Mouse (Mus musculus) left cerebral cortex, postnatal 25 days (tissue): ENCODE data around the gene Ddc. TPM values are rescaled to one million over a fixed set of nuclear protein-coding genes. Genes with fewer than 3 reads are reported as not detected.
A peak's percentile ranks its signal among the peaks of the same experiment; 100 is the strongest.

ENCODE experiments used
- DNase-seq, 2 experiments: peaks; one replicate each; pipeline ENCODE4 v3.0.0; 2022; ENCODE audit warnings: low spot score in 2 of 2, mixed read lengths in 1 of 2
- intact Hi-C: fragments of 180-260 bp; cut with DNase I; formaldehyde crosslinking; loops from one replicate; pipeline ENCODE4 v1.15.1; 2025
- total RNA-seq, 2 experiments: library from RNA; stranded (reverse); gene quantifications; 2 replicates each; pipeline ENCODE4 v1.2.3; 2021

Gene Ddc
- total RNA-seq, 2 experiments from 2014 or later, result 5.4 to 7.0 TPM

DNA sequence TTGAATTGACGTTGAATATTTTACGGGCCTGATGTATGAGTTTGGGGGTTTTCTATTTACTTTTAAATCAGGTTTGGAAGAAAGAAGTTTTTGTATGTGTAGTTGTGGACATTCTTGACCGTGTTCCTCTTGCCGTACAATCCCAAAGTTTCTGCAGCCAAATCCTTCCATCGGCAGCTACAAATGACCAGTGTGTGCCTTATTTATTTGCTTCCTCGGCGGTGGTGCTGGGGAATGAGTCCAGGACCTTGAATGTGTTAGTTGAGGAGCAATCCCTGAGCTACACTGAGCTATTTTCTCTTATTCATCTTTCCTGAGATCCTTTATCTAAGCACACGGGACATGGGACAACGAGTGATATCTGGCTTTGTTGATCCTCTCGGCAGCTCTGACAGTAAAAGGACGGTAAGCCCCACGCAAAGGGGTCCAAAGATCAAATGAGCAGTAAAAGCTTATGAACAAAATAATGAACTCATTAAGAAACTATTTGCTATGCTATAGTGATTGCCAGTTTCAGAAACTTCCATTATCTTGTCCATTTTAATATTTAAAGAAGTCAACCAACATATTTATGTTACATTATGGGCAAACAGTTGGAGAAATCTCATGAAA, 67.0 kb downstream of the Ddc start:
- DNase-seq, result no peak

DNA sequence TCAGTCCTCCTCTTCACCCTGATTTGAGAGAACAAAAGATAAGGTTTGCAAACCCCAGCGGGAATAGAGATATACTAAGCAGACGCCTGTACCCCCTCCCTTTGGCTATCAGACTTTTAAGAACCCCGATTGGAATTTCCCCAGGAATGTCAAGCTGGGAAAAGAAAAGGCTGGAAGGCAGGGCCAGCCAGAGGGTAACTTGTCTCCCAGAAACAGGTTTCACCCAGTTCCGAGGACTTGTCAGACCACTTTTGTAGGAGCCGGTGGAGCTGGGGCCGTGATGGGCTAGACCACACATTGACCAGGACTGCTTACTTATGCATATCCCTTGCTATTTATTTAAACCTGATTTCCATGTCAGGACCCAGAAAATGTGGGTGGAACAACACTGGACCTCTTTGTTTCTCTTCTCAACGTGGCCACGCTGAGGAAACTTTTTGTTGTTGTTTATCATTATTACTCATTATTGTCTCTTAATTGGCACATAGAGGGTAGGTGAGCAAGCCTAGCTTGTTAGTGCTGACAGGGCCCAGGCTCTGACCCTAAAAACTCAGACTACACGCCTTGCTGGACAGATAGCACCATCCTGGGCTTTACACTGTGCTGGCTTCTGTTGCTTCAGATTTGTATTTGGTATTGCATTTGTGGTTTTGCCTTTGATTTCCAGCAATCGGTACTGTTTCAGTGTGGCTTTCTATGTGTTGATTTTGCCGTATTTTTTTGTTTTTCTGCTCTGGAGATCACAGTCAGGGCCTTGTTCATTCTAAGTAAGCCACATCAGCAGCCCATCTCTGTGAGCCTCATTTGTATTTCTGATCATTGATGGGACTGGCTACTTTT, 68.6 kb downstream of the Ddc start:
- intact Hi-C loops, result no loop called here
- DNase-seq, result no peak

More for the DNA sequence above, 67.0 kb downstream of the Ddc start:
- intact Hi-C loops, result no loop called here

DNA sequence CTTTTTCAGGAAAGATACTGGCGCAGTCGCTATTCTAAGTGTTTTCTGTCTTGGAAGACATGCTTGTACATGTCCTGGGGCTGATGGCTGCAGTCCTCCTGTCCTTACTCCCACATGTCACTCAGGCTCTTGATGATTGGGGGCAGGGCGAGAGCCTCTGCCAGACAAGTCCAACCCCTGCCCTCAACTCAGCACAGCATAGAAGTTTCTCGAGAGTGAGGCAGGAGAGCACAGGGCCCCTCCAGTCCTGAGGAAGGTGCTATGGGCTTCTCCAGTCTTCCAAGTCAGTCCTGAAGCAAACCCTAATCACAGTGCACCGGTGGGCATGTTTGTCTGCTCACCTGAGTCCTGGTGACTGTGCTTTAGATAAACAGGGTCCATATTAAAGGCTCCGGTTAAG, 69.2 kb downstream of the Ddc start:
- no peak for DNase-seq
- intact Hi-C loops, result no loop called here

- DNase-seq, result no peak
- intact Hi-C loops, result no loop called here
These were observed 69.7 kb downstream of the Ddc start for GRCm38 (mm10) chr11:11828251-11828650.

- no peak for DNase-seq
- intact Hi-C loops, result no loop called here
These were observed 71.5 kb downstream of the Ddc start for GRCm38 (mm10) chr11:11826475-11826874.

DNA sequence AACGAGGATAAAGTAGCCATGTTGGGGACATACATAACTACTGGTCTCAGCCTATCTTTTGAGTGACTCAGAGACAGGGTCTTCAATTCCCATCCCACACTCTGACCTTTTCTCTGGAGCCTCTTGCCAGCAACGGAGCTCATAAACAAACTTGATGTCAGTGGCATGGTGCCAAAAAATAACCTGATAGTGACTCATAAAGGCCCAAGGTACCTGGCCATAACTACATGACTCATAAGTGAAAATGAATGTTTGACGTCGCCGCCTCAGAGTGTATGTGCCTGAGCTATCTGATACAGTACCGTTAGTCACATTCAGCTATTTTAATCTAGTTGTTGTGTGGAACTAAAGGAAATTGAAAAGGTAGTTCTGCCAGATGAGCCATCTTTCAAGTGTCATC, 72.3 kb downstream of the Ddc start:
- DNase-seq, result no peak
- intact Hi-C loops, result no loop called here

DNA sequence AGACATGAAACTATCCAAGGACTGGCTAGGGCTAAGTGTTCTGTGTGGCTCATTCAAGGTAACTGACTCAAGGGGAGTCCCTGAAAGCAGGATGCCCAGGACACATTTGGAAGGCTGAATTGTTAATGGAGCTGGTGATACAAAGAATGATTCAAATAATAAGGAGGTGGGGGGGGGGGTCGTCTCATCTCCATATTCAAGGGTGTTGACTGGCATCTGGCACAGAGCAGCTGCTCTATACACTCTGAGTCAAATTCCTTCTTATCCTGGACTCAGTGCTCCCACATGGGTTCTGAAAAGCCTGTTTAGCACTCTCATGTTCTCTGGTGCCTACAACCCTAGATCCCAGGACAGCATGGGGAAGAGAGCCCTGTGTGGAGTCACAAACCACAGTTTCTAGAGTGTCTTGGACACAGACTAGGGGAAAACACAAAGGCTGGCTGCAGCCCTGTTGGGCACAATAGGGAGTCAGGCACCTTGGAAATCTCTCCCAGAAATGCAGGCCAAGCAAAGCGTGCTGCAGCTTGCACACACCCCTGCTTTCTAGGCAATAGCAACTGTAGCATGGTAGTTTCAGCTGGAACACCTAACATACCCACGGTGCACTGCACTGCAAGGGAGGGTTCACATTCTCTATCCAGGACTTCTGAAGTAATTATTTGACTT, 72.8 kb downstream of the Ddc start:
- intact Hi-C loops, result loop anchor here (5.0 kb wide), 2 partner anchors 467 to 532 kb away; no protein-coding TSS in a partner anchor
- DNase-seq, result no peak

- intact Hi-C loops, result loop anchor here (5.0 kb wide), 2 partner anchors 468 to 533 kb away; no protein-coding TSS in a partner anchor
- DNase-seq, result no peak
These were observed 73.7 kb downstream of the Ddc start for GRCm38 (mm10) chr11:11823980-11824911.

- DNase-seq, result no peak
- intact Hi-C loops, result loop anchor here (5.0 kb wide), 2 partner anchors 470 to 535 kb away; no protein-coding TSS in a partner anchor
These were observed 75.5 kb downstream of the Ddc start for GRCm38 (mm10) chr11:11822181-11823095.

GRCm38 (mm10) chr11:11821387-11821975, 76.5 kb downstream of the Ddc start:
- intact Hi-C loops, result loop anchor here (5.0 kb wide), 2 partner anchors 471 to 536 kb away; no protein-coding TSS in a partner anchor
- peak in 1 of 2 experiments; percentile 15 for DNase-seq

DNA sequence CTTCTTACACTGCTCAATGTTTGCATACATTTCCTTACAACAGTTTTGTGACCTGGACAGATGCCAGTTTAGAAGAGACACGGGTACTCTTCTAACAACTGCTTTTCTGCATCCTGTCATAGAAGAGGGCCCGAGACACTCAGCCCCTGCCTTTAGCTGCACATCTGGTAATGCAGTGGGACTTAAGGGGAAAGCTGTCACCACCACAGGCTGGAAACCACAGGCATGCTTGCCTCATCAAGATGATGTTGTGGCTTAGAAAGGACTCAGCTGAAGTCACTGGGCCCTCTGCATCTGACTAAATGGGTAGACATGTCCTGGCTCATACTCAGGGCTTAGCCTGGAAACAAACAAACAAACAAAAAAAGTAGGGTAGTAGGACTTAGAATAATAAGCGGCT, 77.2 kb downstream of the Ddc start:
- intact Hi-C loops, result loop anchor here (1.0 to 5.0 kb wide), 3 partner anchors 153 to 537 kb away; no protein-coding TSS in a partner anchor
- DNase-seq, result no peak

DNA sequence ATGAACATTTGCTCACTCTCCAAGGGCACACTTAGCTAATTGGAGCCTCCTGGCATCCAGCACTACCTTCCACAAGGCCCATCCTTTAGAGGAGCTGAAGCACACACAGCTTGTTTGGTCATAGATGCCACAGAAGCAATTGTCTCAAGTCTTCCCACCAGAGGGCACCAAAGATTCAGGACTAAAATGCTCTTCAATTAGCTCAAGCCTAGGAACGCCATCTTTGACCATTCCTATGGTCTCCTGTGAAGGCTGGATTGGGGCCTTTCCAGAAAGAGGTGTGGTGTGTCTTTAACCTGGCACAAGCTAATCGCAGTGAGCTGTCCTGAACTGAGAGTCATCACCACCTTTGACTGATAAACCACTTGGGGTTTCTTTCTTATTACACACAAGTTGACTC, 77.7 kb downstream of the Ddc start:
- peak; percentile 86 to 92 for DNase-seq
- intact Hi-C loops, result loop anchor here (1.0 to 5.0 kb wide), 3 partner anchors 153 to 537 kb away; no protein-coding TSS in a partner anchor

GRCm38 (mm10) chr11:11819206-11819605, 78.7 kb downstream of the Ddc start:
- intact Hi-C loops, result loop anchor here (5.0 kb wide), 1 partner anchor 723 kb away; no protein-coding TSS in a partner anchor
- DNase-seq, result no peak

GRCm38 (mm10) chr11:11818797-11819196, 79.1 kb downstream of the Ddc start:
- intact Hi-C loops, result loop anchor here (5.0 kb wide), 1 partner anchor 724 kb away; no protein-coding TSS in a partner anchor
- no peak for DNase-seq

GRCm38 (mm10) chr11:11815737-11816136, 82.2 kb downstream of the Ddc start:
- intact Hi-C loops, result loop anchor here (5.0 kb wide), 1 partner anchor 727 kb away; no protein-coding TSS in a partner anchor
- DNase-seq, result no peak

- peak; percentile 74 to 84 for DNase-seq
- intact Hi-C loops, result loop anchor here (5.0 kb wide), 1 partner anchor 745 kb away; no protein-coding TSS in a partner anchor
These were observed 86.0 kb downstream of the Ddc start for GRCm38 (mm10) chr11:11811906-11812480.
